Mouse (Mus musculus): ENCODE data around the gene Rabl6. TPM values are rescaled to one million over a fixed set of nuclear protein-coding genes. Genes with fewer than 3 reads are reported as not detected.

Rabl6 gene
- total RNA-seq, 2 experiments from 2014 or later = 71.0 to 75.4 TPM

DNA sequence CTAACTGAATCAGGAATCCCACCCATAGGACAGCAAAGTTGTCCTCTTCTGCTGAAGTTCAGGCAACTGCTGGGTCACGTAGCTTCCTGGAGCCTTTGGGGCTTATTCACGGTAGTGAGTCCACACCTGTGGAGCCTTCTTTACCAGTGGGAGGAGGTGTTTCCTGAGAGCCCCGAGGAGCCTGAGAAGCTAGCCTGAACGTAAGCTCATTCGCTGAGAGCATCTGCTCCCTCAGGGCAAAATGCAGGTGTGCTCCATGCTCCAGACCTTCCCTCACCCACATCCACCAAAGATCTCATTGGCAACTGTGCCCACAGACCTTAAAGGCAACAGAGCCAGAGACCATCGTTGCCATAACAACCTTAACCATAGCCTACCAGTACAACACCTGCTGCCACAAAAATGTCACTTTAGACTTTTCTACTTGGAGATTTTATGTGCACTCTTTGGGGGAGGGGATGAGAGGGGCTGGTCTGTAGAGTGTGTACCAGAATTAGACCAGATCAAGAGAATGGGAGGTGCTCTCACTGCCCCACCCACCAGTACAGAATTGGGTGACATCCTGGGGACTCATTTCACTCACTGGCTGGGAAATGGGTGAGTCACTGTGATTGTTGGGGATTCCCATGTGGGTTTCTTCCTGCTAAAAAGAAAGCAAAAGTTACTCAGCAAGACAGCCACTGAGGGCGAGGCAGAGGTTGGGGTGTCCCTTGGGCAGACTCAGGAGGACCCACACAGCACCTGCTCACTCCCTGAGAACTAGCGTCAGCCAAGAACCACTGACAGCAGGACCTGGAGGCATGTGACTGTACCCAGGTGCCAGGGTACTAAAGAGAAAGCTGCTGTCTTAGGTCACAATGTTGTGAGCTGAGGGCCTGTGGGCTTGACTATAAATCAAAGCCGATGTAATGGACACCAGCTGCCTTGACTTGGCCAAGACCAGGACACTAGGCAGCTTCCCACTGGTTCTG lies 59.0 kb downstream of the Rabl6 start:
- ATAC-seq (replicated peaks; ENCODE audit: poor library complexity, severe bottlenecking) = no peak

DNA sequence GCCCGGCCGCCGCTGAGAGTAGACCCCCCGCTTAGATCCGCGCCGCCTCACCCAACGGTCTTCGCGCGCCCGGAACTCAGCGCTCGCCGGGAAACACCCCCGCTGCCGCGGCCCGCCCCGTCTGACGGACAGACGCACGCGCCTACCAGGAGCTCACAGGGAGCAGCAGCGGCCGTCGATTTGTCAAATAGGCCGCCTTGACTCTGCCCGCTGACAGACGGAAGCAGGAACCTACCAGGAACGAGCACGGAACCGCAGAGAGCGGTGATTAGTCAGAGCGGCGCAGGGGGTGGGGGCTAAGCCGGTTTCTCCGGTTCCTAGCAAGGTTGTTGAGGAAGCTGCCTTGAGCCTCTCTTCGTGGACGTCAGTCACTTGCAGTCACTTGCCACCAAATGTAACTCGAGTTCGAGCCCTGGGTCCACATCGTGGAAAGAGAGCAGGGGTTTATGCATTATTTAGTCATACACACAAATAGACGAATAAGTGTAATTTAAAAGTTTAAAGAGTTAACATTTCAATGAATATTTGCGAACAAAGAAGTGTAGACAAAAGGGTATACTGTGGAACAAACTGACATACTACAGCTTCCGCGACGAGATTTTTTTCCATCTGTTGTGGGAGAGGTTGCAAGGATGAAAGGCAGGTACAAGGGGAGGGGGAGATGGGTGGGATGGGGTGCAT lies 61.4 kb downstream of the Rabl6 start, which contains the start of gene Traf2:
Gene Traf2, minus strand, starts transcription at position 130 of the 681 bp plus-strand sequence.
- ATAC-seq (replicated peaks; ENCODE audit: poor library complexity, severe bottlenecking) = peak; percentile 96

DNA sequence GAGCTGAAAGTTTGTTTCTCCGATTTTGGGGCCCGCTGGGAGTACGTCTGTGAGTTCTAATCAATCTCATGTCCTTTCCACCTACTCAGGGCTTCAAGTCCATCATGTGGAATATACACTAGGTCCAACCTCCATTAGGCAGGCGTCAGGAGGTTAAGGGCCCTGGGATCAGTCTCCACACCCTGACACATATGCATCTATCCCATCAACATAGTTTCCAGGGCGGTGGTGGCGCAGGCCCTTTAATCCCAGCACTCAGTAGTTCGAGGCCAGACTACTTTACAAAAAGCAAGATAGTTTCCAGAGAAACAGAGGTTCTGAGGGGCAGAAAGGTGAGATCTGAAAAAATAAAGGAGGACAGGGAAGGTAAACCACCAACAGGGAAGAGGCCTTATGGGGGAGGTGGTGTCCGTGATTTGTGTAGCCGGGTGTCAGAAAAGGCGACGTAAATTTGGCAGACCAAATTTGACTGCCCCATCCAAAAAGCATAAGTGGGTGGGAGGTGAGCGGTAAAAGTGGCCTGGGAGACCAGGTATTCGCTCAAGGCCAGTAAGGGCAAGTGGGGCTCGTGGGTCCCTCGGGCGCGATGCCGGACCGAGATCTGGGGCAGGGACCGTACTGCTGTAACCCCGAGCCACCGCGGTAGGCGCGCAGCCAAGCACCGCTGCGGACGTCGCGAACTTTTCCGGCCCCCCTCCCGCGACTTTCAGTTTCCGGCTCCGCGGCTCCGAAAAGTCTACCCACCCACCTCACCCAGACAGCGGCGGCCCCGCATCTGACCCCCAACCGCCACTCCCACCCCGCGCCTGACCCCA lies 62.1 kb downstream of the Rabl6 start:
- peak; percentile 33 for ATAC-seq (replicated peaks; ENCODE audit: poor library complexity, severe bottlenecking)

DNA sequence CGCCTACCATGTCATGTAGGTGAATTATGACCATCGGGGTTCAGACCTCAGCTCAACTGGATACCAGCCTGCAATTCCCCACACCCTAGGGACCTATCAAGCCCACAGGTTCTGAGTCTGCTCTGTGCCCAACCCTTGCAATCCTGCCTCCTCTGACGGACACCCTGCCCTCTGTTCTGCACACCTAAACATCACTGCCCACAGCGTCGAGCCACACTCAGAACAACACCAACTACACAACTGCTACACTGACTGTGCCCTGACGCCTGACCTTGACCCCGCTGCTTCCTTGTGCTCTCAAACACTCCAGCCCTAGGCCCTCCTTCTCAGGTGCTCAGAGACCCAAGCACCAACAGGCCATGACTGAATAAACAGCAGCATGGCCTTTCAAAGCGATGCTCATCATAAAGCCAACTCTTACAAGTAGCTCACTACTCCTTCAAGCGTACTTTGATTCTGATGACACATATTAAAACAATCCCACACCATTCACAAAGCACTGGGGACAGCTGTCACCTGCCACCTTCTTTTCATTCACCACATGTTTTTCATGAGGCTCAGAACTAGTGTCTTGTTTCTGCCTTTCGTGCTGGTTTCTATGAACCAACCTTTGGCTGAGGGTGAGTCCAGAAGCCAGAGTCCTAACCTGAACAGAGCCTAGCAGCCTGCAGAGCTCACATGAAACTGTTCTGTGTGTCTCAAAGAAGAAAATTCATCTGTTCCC lies 66.5 kb downstream of the Rabl6 start:
- no peak for ATAC-seq (replicated peaks; ENCODE audit: poor library complexity, severe bottlenecking)

DNA sequence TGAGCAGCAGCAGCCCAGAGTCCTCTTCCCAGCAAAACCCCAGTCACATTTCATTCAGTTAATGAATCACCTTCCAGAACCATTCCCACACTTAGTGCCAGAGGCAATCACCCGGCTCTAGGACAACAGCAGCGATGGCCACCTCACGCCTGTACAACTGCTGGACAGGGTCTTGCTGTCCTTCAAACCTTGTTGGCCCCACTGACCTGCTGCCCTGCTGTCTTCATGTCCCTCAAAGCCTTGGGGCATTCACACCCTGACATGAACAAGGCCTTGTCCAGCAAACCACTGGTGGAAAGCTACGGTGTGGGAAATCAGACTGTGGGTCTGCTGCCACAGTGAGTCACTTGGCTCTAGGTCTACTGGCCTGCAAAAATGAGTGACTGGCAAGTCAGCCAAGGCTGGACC lies 67.8 kb downstream of the Rabl6 start:
- ATAC-seq (replicated peaks; ENCODE audit: poor library complexity, severe bottlenecking) = no peak

DNA sequence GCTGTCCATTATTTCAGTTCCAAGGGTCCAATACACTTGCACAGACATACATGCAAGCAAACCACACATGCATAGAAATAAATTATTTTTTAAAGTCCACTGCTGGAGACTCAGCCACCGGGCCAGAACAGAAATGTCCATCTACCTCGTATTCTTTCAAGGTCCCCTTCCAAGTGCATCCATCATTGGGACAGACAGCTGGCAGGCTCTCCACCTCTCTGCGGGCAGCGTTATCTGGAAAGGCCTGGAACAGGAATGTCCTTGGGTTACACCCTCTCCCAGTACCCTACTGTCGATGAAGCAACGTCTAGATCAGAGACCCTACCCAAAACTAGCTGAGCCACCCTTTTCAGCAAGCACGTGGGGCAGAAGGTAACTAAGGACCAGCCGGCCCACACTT lies 71.8 kb downstream of the Rabl6 start:
- ATAC-seq (replicated peaks; ENCODE audit: poor library complexity, severe bottlenecking) = no peak

DNA sequence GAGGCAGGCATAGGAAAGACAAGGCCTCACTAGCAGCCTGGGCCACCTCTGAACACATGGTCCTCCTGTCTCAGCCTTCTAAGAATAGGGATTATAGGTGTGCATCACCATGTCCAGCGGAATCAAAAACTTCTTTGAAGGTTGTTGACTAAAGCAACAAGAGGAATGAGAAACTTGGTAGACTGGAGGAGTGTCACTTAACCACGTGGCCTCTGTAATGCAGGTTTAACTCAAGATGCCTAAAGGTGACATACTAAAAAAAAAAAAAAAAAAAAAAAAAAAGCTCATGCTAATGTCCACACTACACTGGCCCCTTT lies 73.5 kb downstream of the Rabl6 start:
- ATAC-seq (replicated peaks; ENCODE audit: poor library complexity, severe bottlenecking) = no peak

DNA sequence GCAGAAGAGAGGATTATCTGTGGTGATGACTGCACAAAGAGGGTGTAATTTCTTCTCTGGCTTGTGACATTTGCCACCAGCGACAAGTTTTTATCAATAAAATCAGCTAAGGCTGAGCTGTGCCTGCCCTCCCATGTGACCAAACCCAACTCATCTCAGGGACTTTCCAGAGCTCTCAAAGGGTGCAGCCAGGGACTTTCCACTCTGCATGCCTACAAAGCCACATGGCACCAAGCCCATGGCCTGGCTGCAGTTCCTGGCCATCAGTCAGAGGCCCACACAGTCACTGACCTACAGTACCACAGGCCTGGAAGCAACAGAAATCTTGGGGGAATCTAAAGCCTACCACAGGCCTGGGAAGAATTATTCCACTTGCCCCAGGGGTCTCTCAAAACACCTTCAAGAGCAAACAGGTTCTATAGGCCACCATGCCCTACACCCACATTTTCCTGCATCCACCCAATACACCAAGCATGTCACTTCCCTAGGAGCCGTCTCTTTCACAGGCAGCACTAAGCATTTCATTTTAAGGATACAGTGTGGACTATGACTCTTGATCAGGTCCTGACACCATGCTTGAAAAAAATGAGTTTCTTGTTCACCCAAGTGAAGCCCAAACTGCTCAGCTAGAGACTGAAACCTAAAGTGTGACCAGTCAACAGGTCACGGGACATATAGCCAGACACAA lies 74.0 kb downstream of the Rabl6 start:
- no peak for ATAC-seq (replicated peaks; ENCODE audit: poor library complexity, severe bottlenecking)

DNA sequence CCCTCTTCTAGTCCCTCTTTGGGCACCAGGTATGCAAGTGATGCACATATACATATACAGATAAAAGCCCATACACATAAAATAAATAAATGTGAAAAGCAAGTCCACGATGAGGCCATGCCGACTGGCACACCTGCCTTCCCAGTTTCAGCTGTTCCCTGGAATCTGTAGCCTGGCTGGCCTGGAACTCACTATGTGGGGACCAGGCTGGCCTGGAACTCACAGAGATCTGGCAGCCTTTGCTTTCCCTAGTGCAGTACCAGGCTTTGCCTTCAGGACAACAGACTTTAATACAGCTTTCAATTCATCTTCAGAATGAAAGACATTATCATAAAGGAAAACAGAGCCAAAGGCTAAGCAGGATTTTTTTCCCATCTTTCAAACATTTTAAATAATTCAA lies 74.6 kb downstream of the Rabl6 start:
- no peak for ATAC-seq (replicated peaks; ENCODE audit: poor library complexity, severe bottlenecking)

Other genes starting within 250 kb of the Rabl6 start
Only the 30 nearest of the 33 such genes appear.
- gene Entpd2, start 212.6 kb downstream of the Rabl6 start, total RNA-seq (2014; fragmentation: Nextera tagmentation) = not detected in 2 replicates
- gene Entpd2, start 212.6 kb downstream of the Rabl6 start, total RNA-seq (2017) = not detected in 2 replicates
- gene Npdc1, start 209.2 kb downstream of the Rabl6 start, total RNA-seq (2014; fragmentation: Nextera tagmentation) = not detected in 2 replicates
- gene Npdc1, start 209.2 kb downstream of the Rabl6 start, total RNA-seq (2017) = not detected in 2 replicates
- 34.5 and 38.8 TPM in 2 replicates for gene Fut7, start 185.3 kb downstream of the Rabl6 start, total RNA-seq (2014; fragmentation: Nextera tagmentation)
- 24.8 and 27.3 TPM in 2 replicates for gene Fut7, start 185.3 kb downstream of the Rabl6 start, total RNA-seq (2017)
- 54.8 and 56.4 TPM in 2 replicates for gene Abca2, start 179.8 kb downstream of the Rabl6 start, total RNA-seq (2014; fragmentation: Nextera tagmentation)
- 21.0 and 23.1 TPM in 2 replicates for gene Abca2, start 179.8 kb downstream of the Rabl6 start, total RNA-seq (2017)
- gene Clic3, start 151.7 kb downstream of the Rabl6 start, total RNA-seq (2014; fragmentation: Nextera tagmentation) = not detected in 2 replicates
- 1.4 TPM in 1 of 2 replicates, not detected in the other for gene Clic3, start 151.7 kb downstream of the Rabl6 start, total RNA-seq (2017)
- gene Paxx, start 147.4 kb downstream of the Rabl6 start, total RNA-seq (2014; fragmentation: Nextera tagmentation) = 29.1 and 39.4 TPM in 2 replicates
- 20.2 and 32.5 TPM in 2 replicates for gene Paxx, start 147.4 kb downstream of the Rabl6 start, total RNA-seq (2017)
- 3.5 and 4.2 TPM in 2 replicates for gene Ptgds, start 138.5 kb downstream of the Rabl6 start, total RNA-seq (2014; fragmentation: Nextera tagmentation)
- gene Ptgds, start 138.5 kb downstream of the Rabl6 start, total RNA-seq (2017) = 0.93 TPM in 1 of 2 replicates, not detected in the other
- gene Lcn12, start 114.6 kb downstream of the Rabl6 start, total RNA-seq (2014; fragmentation: Nextera tagmentation) = not detected in 2 replicates
- gene Lcn12, start 114.6 kb downstream of the Rabl6 start, total RNA-seq (2017) = not detected in 2 replicates
- gene Fbxw5, start 107.8 kb downstream of the Rabl6 start, total RNA-seq (2014; fragmentation: Nextera tagmentation) = 30.4 and 55.0 TPM in 2 replicates
- gene Fbxw5, start 107.8 kb downstream of the Rabl6 start, total RNA-seq (2017) = 23.9 and 31.4 TPM in 2 replicates
- 6.0 TPM in 1 of 2 replicates, not detected in the other for gene C8g, start 106.8 kb downstream of the Rabl6 start, total RNA-seq (2014; fragmentation: Nextera tagmentation)
- gene C8g, start 106.8 kb downstream of the Rabl6 start, total RNA-seq (2017) = 1.5 and 1.6 TPM in 2 replicates
- gene Traf2, start 61.6 kb downstream of the Rabl6 start, total RNA-seq (2014; fragmentation: Nextera tagmentation) = 17.3 and 18.2 TPM in 2 replicates
- 13.9 and 15.9 TPM in 2 replicates for gene Traf2, start 61.6 kb downstream of the Rabl6 start, total RNA-seq (2017)
- gene Edf1, start 50.7 kb downstream of the Rabl6 start, total RNA-seq (2014; fragmentation: Nextera tagmentation) = 134 and 171 TPM in 2 replicates
- gene Edf1, start 50.7 kb downstream of the Rabl6 start, total RNA-seq (2017) = 96.1 and 107 TPM in 2 replicates
- 1.5 and 3.4 TPM in 2 replicates for gene Mamdc4, start 33.7 kb downstream of the Rabl6 start, total RNA-seq (2014; fragmentation: Nextera tagmentation)
- 1.2 and 66.7 TPM in 2 replicates for gene Mamdc4, start 33.7 kb downstream of the Rabl6 start, total RNA-seq (2017)
- gene Phpt1, start 33.3 kb downstream of the Rabl6 start, total RNA-seq (2014; fragmentation: Nextera tagmentation) = 62.5 and 89.4 TPM in 2 replicates
- 5.9 and 46.2 TPM in 2 replicates for gene Phpt1, start 33.3 kb downstream of the Rabl6 start, total RNA-seq (2017)
- gene Ajm1, start 26.8 kb downstream of the Rabl6 start, total RNA-seq (2014; fragmentation: Nextera tagmentation) = not detected in 2 replicates
- gene Ajm1, start 26.8 kb downstream of the Rabl6 start, total RNA-seq (2017) = 0.39 TPM in 1 of 2 replicates, not detected in the other
- not detected in 2 replicates for gene Ccdc183, start 9.2 kb upstream of the Rabl6 start, total RNA-seq (2014; fragmentation: Nextera tagmentation)
- not detected in 2 replicates for gene Ccdc183, start 9.2 kb upstream of the Rabl6 start, total RNA-seq (2017)
- gene Tmem141, start 13.5 kb upstream of the Rabl6 start, total RNA-seq (2014; fragmentation: Nextera tagmentation) = 11.4 and 27.3 TPM in 2 replicates
- 25.0 and 31.5 TPM in 2 replicates for gene Tmem141, start 13.5 kb upstream of the Rabl6 start, total RNA-seq (2017)
- gene Fcna, start 19.5 kb upstream of the Rabl6 start, total RNA-seq (2014; fragmentation: Nextera tagmentation) = not detected in 2 replicates
- gene Fcna, start 19.5 kb upstream of the Rabl6 start, total RNA-seq (2017) = 2.0 TPM in 1 of 2 replicates, not detected in the other
- gene Lcn8, start 44.6 kb upstream of the Rabl6 start, total RNA-seq (2014; fragmentation: Nextera tagmentation) = not detected in 2 replicates
- gene Lcn8, start 44.6 kb upstream of the Rabl6 start, total RNA-seq (2017) = not detected in 2 replicates
- not detected in 2 replicates for gene Lcn5, start 49.4 kb upstream of the Rabl6 start, total RNA-seq (2014; fragmentation: Nextera tagmentation)
- not detected in 2 replicates for gene Lcn5, start 49.4 kb upstream of the Rabl6 start, total RNA-seq (2017)
- not detected in 2 replicates for gene Lcn6, start 68.3 kb upstream of the Rabl6 start, total RNA-seq (2014; fragmentation: Nextera tagmentation)
- gene Lcn6, start 68.3 kb upstream of the Rabl6 start, total RNA-seq (2017) = not detected in 2 replicates
- not detected in 2 replicates for gene Lcn10, start 74.2 kb upstream of the Rabl6 start, total RNA-seq (2014; fragmentation: Nextera tagmentation)
- not detected in 2 replicates for gene Lcn10, start 74.2 kb upstream of the Rabl6 start, total RNA-seq (2017)
- gene Obp2a, start 91.5 kb upstream of the Rabl6 start, total RNA-seq (2014; fragmentation: Nextera tagmentation) = not detected in 2 replicates
- gene Obp2a, start 91.5 kb upstream of the Rabl6 start, total RNA-seq (2017) = not detected in 2 replicates
- 12.2 and 20.9 TPM in 2 replicates for gene Bmyc, start 98.2 kb upstream of the Rabl6 start, total RNA-seq (2014; fragmentation: Nextera tagmentation)
- 4.9 and 9.2 TPM in 2 replicates for gene Bmyc, start 98.2 kb upstream of the Rabl6 start, total RNA-seq (2017)
- gene Obp2b, start 128.5 kb upstream of the Rabl6 start, total RNA-seq (2014; fragmentation: Nextera tagmentation) = not detected in 2 replicates
- not detected in 2 replicates for gene Obp2b, start 128.5 kb upstream of the Rabl6 start, total RNA-seq (2017)
- gene Lcn3, start 157.0 kb upstream of the Rabl6 start, total RNA-seq (2014; fragmentation: Nextera tagmentation) = not detected in 2 replicates
- not detected in 2 replicates for gene Lcn3, start 157.0 kb upstream of the Rabl6 start, total RNA-seq (2017)
- gene Lcn11, start 168.5 kb upstream of the Rabl6 start, total RNA-seq (2014; fragmentation: Nextera tagmentation) = not detected in 2 replicates
- gene Lcn11, start 168.5 kb upstream of the Rabl6 start, total RNA-seq (2017) = not detected in 2 replicates
- gene Gm13539, start 173.7 kb upstream of the Rabl6 start, total RNA-seq (2014; fragmentation: Nextera tagmentation) = not detected in 2 replicates
- gene Gm13539, start 173.7 kb upstream of the Rabl6 start, total RNA-seq (2017) = not detected in 2 replicates
- not detected in 2 replicates for gene Glt6d1, start 207.3 kb upstream of the Rabl6 start, total RNA-seq (2014; fragmentation: Nextera tagmentation)
- not detected in 2 replicates for gene Glt6d1, start 207.3 kb upstream of the Rabl6 start, total RNA-seq (2017)
- gene Lcn9, start 214.6 kb upstream of the Rabl6 start, total RNA-seq (2014; fragmentation: Nextera tagmentation) = not detected in 2 replicates
- not detected in 2 replicates for gene Lcn9, start 214.6 kb upstream of the Rabl6 start, total RNA-seq (2017)